Mouse (Mus musculus) testis, adult 2 months (tissue): ENCODE measurements around the gene Celsr3. TPM values are rescaled to one million over a fixed set of nuclear protein-coding genes. Genes with fewer than 3 reads are reported as not detected.

ENCODE experiments used
- H3K27ac ChIP-seq: fragments of 200-500 bp; 2 replicates; pipeline ENCODE4 v1.5.1; 2012; ENCODE audit warnings: low read depth, low read length; ENCODE audit not compliant: control insufficient read depth, insufficient read depth
- H3K27me3 ChIP-seq: fragments of 200-500 bp; 2 replicates; pipeline ENCODE4 v1.6.1; 2012; ENCODE audit warnings: mild to moderate bottlenecking, low read length, moderate library complexity; ENCODE audit not compliant: control insufficient read depth, insufficient read depth
- H3K36me3 ChIP-seq: fragments of 200-500 bp; 2 replicates; pipeline ENCODE4 v1.6.1; 2012; ENCODE audit warnings: mild to moderate bottlenecking, low read length; ENCODE audit not compliant: control insufficient read depth, insufficient read depth
- H3K4me1 ChIP-seq: fragments of 200-500 bp; 2 replicates; pipeline ENCODE4 v1.6.1; 2012; ENCODE audit warnings: low read length; ENCODE audit not compliant: control insufficient read depth, insufficient read depth
- H3K4me3 ChIP-seq: fragments of 200-500 bp; 2 replicates; pipeline ENCODE4 v1.5.1; 2012; ENCODE audit warnings: low read depth, mild to moderate bottlenecking, low read length, moderate library complexity, mixed read lengths; ENCODE audit not compliant: control insufficient read depth
- CTCF ChIP-seq: fragments of 200-500 bp; IDR thresholded peaks from 2 replicates; pipeline ENCODE4 v1.5.1; 2012; ENCODE audit warnings: low read depth, mild to moderate bottlenecking, inconsistent platforms, low read length, moderate library complexity; ENCODE audit not compliant: control insufficient read depth, insufficient read depth, insufficient replicate concordance
- POLR2A ChIP-seq: fragments of 200-500 bp; IDR thresholded peaks from 2 replicates; pipeline ENCODE4 v1.6.1; 2012; ENCODE audit warnings: low read depth, mild to moderate bottlenecking, inconsistent platforms, low read length, moderate library complexity; ENCODE audit not compliant: control insufficient read depth
- polyA plus RNA-seq: library from polyadenylated mRNA; depleted of rRNA; stranded (reverse); fragments of >200 nt; gene quantifications from 2 replicates; pipeline ENCODE4 v1.2.3, GENCODE M21; 2012

Gene Celsr3
- polyA plus RNA-seq, 1 experiment, result 1.3 TPM

- Histone ChIP-seq H3K27ac (no peak overlapping the region), H3K4me3 (no peak overlapping the region), H3K27me3 (no peaks in the 10 kb centered on the region), H3K4me1 (peaks cover 6% of the 10 kb centered on the region), H3K36me3 (no peaks in the 10 kb centered on the region)
- TF ChIP-seq CTCF (no peak), POLR2A (no peak)
These were observed 6.0 kb upstream of the Celsr3 start for GRCm38 (mm10) chr9:108820077-108820476.

- Histone ChIP-seq H3K27me3 (no peaks in the 10 kb centered on the region), H3K4me1 (peaks cover 29% of the 10 kb centered on the region), H3K27ac (no peak overlapping the region), H3K4me3 (peak overlapping the region; percentile 86), H3K36me3 (no peaks in the 10 kb centered on the region)
- TF ChIP-seq POLR2A, result no peak
- no peak for TF ChIP-seq CTCF
These were observed 1.9 kb upstream of the Celsr3 start for GRCm38 (mm10) chr9:108824144-108824685.

- peaks cover 32% of the 10 kb centered on the region for H3K4me1 ChIP-seq
- H3K27ac ChIP-seq, result no peak overlapping the region; the same call in 1 of the 2 replicates
- H3K27me3 ChIP-seq, result no peaks in the 10 kb centered on the region
- H3K4me3 ChIP-seq, result peak overlapping the region; percentile 86
- no peak for TF ChIP-seq CTCF
- peak; percentile 62; the same call in 1 of the 2 replicates for TF ChIP-seq POLR2A
- H3K36me3 ChIP-seq, result no peaks in the 10 kb centered on the region
These were observed 1.2 kb upstream of the Celsr3 start for GRCm38 (mm10) chr9:108824755-108825413.

- Histone ChIP-seq H3K4me3 (peak overlapping the region; percentile 86), H3K27me3 (no peaks in the 10 kb centered on the region), H3K4me1 (peaks cover 36% of the 10 kb centered on the region), H3K36me3 (no peaks in the 10 kb centered on the region), H3K27ac (no peak overlapping the region)
- TF ChIP-seq CTCF (0 out of 2 replicates have a peak, but pooled peaks have one; percentile 15), POLR2A (no peak)
These were observed 700 bp downstream of the Celsr3 start for GRCm38 (mm10) chr9:108826700-108827340.

GRCm38 (mm10) chr9:108827454-108827853 lies 1.3 kb downstream of the Celsr3 start:
- Histone ChIP-seq H3K27me3 (no peaks in the 10 kb centered on the region), H3K36me3 (no peaks in the 10 kb centered on the region), H3K4me1 (peaks cover 37% of the 10 kb centered on the region), H3K4me3 (peak overlapping the region; percentile 86), H3K27ac (no peak overlapping the region)
- TF ChIP-seq CTCF (no peak), POLR2A (no peak)

GRCm38 (mm10) chr9:108827906-108828305 lies 1.8 kb downstream of the Celsr3 start:
- no peaks in the 10 kb centered on the region for H3K27me3 ChIP-seq
- no peaks in the 10 kb centered on the region for H3K36me3 ChIP-seq
- peak overlapping the region; percentile 86 for H3K4me3 ChIP-seq
- peaks cover 41% of the 10 kb centered on the region for H3K4me1 ChIP-seq
- no peak overlapping the region for H3K27ac ChIP-seq
- TF ChIP-seq POLR2A (no peak), CTCF (no peak)

- H3K36me3 ChIP-seq, result no peaks in the 10 kb centered on the region
- H3K27ac ChIP-seq, result no peak overlapping the region
- no peaks in the 10 kb centered on the region for H3K27me3 ChIP-seq
- TF ChIP-seq POLR2A (no peak), CTCF (no peak)
- H3K4me1 ChIP-seq, result peaks cover 26% of the 10 kb centered on the region
- H3K4me3 ChIP-seq, result peak overlapping the region; percentile 6
These were observed 5.5 kb downstream of the Celsr3 start for GRCm38 (mm10) chr9:108831637-108832036.
